Mouse (Mus musculus) erythroid progenitor cell, adult 5-6 weeks (primary cell): ENCODE results near the gene Rabep2. TPM values are rescaled to one million over a fixed set of nuclear protein-coding genes. Genes with fewer than 3 reads are reported as not detected.
"Not testable (repeated sequence)": the region's sequence is repeated elsewhere in the genome, so short reads cannot be mapped to it uniquely, and the experiment has no call there.

ENCODE experiments used
- ATAC-seq: replicated peaks from 2 replicates; pipeline ENCODE4 v1.8.0; 2016; ENCODE audit warnings: moderate number of reproducible peaks, mild to moderate bottlenecking, moderate TSS enrichment, inconsistent platforms; ENCODE audit not compliant: poor library complexity, low FRiP score, severe bottlenecking
- total RNA-seq, 2 experiments: library from RNA; stranded (forward) in 1 of 2; stranded (reverse) in 1 of 2; fragments of 150-400 nt in 1 of 2; fragments of 186-747, 209-891 nt in 1 of 2; gene quantifications; 2 replicates each; pipeline versions ENCODE4 v1.2.3 to v1.2.4; 2015 to 2017; ENCODE audit warnings: low replicate concordance in 2 of 2

Rabep2 gene
- 4.3 and 8.0 TPM in 2 replicates for total RNA-seq (2015; ENCODE audit: low replicate concordance)
- total RNA-seq (2017; ENCODE audit: low replicate concordance), result 1.4 and 7.2 TPM in 2 replicates

DNA sequence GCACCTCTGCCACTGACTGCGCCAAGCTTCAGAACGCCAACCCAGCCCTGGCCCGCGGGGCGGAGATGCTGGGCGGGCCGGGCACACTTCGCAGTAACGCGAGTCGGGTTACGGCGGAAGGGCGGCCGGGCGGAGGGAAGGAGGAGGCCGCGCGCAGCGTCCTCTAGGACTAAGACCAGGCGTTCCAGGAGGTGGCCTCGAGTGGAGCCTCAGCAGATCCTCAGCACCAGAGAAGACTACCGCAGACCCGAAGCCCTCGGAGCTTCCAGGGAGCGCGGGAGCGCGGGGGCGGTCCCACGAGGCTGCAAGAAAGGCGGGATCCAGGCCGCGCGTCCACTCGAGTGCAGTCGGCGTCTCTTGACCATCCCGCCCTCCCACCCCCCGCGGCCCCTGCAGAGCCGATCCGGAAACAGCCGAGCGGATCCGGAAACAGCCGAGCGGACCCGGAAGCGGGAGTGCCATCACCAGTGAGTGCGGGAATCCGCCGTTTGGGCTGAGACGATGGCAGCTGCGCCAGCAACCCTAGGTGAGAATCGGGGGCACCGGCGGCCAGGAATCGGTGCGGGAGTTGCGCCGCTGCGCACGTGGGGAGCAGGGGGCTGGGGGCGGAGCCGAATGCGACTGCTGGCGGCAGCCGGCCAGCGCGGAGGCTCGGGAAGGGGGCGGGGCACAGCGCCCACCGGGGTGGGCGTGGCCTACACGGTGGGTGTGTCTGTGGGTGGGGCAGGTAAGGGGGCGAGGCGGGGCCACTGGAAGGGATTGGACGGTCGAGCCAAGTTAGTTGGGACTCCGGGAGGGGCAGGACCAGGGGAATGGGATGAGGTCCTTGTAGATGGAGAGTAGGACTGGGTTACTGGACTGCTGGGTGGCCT lies at the start of gene Rabep2:
Gene Rabep2, plus strand, starts transcription at position 129 of the 872 bp plus-strand sequence.
- ATAC-seq, result peak; percentile 84

DNA sequence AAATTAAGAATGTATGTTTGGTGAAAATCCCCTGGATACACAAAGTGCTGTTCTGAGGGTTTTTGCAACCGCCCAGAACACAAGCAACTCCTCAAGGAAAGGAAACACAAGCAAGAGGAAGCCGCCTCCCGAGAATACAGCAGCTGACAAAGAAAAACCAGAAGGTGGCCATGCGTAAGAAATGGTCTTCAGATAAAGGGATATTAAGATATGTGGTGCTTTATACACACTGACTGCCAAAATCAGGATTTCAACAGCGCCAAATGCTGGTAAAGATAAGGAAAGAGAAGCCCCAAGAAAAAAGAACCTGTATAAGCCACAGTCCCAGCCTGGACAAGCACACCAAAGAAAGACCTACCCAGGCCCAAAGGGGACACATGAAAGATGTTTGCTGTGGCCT lies 45.0 kb upstream of the Rabep2 start:
- no peak for ATAC-seq

- ATAC-seq, result no peak
These were observed 40.4 kb upstream of the Rabep2 start for GRCm38 (mm10) chr7:126388185-126388584.

DNA sequence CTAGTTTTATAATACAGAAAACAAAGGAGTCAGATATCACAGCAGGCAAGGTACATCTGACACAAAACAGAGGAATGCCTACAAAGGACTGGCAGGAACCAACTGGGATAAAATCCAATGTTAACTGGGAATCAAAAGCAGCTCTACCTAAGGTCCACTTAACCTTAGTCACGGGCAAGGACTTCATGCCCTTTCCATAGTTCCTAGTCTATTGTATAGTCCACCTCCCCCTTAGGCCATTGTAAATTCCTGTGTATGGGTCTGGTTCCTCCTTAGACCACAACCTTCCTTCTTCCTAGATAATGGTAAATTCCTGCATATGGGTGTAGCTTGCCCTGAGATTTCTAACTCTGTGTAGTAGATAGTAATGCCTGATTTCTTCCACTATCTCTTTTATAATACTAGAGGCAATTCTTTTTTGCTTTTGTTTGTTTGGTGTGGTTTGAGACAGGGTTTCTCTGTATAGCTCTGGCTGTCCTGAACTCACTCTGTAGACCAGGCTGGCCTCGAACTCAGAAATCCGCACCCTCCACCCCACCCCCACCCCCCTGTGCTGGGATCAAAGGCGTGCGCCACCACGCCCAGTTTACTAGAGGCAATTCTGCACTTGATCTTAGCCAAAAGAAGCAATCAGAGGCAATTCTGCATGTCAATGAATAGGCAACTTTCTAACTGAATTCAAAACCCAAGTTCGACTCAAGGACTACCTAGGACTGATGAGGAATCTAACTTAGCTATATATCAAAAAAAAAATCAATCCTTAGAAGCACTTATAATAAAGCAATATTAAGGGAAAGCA lies 36.3 kb upstream of the Rabep2 start:
- not testable (repeated sequence) for ATAC-seq

DNA sequence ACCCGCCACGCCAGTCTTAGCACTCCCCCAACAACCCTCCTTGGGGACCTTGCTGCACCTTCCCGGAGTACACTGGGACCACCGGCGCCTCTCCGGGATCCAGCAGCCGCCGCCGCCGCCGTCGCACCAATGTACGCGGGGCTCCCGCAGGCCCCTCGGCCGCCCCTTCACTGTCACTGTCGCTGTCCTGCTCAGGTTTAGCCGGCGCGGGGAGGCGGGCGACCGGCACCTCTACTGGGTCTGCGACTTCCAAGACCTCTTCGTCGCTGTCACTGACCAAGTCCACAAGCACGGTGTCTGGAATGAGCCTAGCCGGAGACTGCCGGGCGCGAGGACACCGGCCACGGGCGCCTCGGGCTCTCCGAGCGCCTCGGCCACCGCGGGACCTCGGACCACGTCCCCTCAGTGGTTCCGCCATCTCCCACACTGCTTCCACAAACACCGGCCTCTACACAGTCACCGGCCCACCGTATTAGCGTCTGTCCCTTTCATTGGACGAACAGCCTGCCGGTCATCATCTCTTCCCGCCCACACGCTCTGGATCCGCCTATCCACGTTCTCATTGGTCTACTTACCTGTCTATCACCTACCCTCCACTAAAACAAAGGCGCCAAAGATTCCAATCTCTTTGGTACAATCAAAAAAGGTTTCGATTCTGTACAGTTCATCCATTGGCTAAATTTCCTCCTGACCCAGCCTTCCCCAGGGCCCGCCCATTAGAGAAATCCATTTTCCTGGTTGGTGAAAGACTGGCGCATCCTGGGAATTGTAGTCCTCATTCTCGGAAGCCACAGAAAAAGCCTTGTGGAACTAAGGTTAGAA lies 32.0 kb upstream of the Rabep2 start, which contains the start of gene Nfatc2ip:
Gene Nfatc2ip, minus strand, starts transcription at position 440 of the 822 bp plus-strand sequence.
- ATAC-seq, result peak; percentile 98

- 0 out of 2 replicates have a peak, but pooled peaks have one; percentile 32 for ATAC-seq
These were observed 31.3 kb upstream of the Rabep2 start for GRCm38 (mm10) chr7:126397221-126397620.

- ATAC-seq, result no peak
These were observed 30.7 kb upstream of the Rabep2 start for GRCm38 (mm10) chr7:126397822-126398221.

DNA sequence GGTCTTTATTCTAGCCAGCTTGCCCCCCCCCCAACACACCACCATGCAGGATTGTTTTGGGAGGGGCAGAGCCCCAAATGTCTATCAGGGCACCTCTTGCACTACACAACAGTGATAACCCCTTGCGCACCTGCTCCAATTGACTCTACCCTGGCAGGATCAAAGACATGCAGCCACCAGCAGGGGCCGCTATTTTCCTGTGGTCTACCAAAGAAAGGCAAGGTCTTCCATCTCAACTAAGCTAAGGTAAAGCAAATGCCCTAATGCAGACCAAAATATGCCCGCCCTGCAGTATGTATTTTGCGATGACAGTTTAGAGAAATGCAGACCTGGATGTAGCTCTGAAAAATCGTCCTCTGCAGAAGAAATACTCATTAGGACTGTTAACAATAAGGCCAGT lies 29.0 kb upstream of the Rabep2 start:
- ATAC-seq, result 0 out of 2 replicates have a peak, but pooled peaks have one; percentile 32

- ATAC-seq, result not testable (repeated sequence)
These were observed 26.0 kb upstream of the Rabep2 start for GRCm38 (mm10) chr7:126402518-126402917.

- ATAC-seq, result no peak
These were observed 19.9 kb upstream of the Rabep2 start for GRCm38 (mm10) chr7:126408686-126409085.

- ATAC-seq, result no peak
These were observed 17.5 kb upstream of the Rabep2 start for GRCm38 (mm10) chr7:126411061-126411460.

GRCm38 (mm10) chr7:126414725-126415124 lies 13.8 kb upstream of the Rabep2 start, which contains the start of gene Cd19:
Gene Cd19, minus strand, starts transcription at chr7:126414889.
- no peak for ATAC-seq

- no peak for ATAC-seq
These were observed 11.9 kb upstream of the Rabep2 start for GRCm38 (mm10) chr7:126416615-126417014.

DNA sequence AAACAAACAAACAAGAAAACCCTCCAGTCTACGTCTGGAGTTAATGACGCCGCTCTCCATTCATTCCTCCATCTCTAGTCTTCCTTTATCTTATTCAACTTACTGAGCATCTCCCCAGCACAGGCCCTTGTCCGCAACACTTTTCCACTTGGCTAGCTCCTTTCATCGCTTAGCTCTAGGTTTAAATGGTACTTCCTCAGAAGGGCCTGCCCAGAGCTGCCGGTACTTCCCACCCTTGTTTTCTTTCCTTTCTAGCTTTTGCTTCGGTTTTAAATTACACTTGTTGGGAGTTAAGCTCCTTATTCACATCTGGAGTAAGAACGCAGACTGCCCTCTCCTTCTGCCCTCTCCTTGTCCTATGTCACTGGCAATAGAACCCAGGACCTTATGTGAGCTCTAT lies 11.5 kb upstream of the Rabep2 start:
- ATAC-seq, result no peak

DNA sequence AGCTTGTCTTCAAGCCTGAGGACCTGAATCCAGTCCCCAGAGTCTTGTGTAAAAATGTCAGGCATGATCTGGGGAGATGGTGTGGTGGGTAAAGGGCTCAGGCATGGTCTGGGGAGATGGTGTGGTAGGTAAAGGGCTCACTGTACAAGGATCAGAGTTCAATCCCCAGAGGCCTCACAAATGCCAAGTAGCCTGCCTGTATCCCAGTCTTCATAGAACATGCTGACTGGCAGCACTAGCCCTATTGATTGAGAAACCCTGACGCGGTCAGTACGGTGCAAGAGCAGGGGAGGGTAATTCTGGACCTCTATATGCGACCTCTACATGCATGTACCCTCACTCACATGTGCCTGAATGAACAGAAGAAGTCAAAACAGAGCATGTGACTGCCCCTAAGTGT lies 11.0 kb upstream of the Rabep2 start:
- ATAC-seq, result no peak

GRCm38 (mm10) chr7:126418496-126418895 lies 10.1 kb upstream of the Rabep2 start:
- ATAC-seq, result no peak

- ATAC-seq, result no peak
These were observed 6.8 kb upstream of the Rabep2 start for GRCm38 (mm10) chr7:126421756-126422155.

DNA sequence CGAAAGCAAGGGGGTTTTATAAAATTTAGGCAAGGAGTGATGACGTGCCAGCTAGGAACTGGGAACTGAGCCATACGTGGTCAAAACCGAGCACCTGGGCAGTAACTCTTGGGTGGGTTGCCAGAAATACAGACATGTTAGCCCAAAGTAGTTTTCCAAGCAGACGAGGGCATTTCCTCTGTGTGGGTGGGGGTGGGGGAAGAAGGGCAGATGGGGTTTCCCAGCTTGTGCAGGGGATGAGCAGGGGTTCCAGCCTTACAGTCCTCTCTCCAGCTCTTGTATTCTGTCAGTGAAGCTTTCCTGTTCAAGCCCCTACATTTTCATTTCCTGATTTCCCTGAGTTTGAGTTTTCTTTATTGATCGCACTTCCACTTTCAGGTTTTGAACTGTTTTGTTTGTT lies 4.4 kb upstream of the Rabep2 start:
- no peak for ATAC-seq

DNA sequence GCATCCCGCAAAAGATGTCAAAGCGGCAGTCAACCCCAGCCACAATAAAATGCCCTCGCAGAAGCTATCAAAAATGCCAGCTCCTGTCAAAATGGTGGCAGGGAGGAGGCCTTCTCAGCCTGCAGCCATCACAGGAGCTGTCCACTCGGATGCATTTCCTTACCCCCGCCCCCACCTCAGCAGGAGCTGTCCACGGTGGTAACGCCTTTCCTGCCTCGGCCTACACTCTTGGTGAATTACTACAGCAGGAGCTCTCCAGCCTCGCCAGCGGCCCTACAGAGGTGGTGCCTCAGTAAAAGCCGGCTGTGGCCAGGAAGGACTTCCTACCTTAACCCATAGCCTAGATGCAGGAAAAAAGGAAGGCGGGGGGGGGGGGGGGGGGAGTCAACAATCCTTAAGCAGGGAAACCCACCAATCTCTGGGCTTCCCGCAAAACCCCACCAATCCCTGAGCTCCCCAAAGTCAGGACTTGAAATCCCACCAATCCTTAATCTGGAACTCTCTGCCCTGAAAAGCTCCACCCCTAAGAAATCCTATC lies 1.2 kb upstream of the Rabep2 start:
- ATAC-seq, result no peak
